Mouse (Mus musculus) liver, embryonic 14.5 days (tissue): ENCODE measurements around the gene Alkbh4. TPM values are rescaled to one million over a fixed set of nuclear protein-coding genes. Genes with fewer than 3 reads are reported as not detected.
"Not testable (repeated sequence)": the region's sequence is repeated elsewhere in the genome, so short reads cannot be mapped to it uniquely, and the experiment has no call there.

Experiments
- ATAC-seq: fragments of 200-750 bp; cut with Nextera tagmentation; 2 replicates; pipeline ENCODE4 v1.8.0; 2017; ENCODE audit warnings: moderate number of reproducible peaks, mild to moderate bottlenecking, moderate library complexity; ENCODE audit not compliant: insufficient read depth
- DNase-seq, 3 experiments: peaks; one replicate each; pipeline ENCODE4 v3.0.0-alpha.2; 2012 to 2013; ENCODE audit warnings: low read depth in 3 of 3, low spot score in 3 of 3
- H3K27ac ChIP-seq: fragments of 300-500 bp; sonication (generic); 2 replicates; pipeline ENCODE4 v1.5.1; 2014; ENCODE audit warnings: moderate library complexity, mild to moderate bottlenecking, control low read depth, inconsistent platforms
- H3K27me3 ChIP-seq: fragments of 300-500 bp; sonication (generic); 2 replicates; pipeline ENCODE4 v1.6.1; 2014; ENCODE audit warnings: mild to moderate bottlenecking, low read length, moderate library complexity; ENCODE audit not compliant: control insufficient read depth, insufficient read depth
- H3K36me3 ChIP-seq: fragments of 300-500 bp; sonication (generic); replicated peaks from 2 replicates; pipeline ENCODE4 v1.6.1; 2014; ENCODE audit warnings: low read depth; ENCODE audit not compliant: control insufficient read depth, insufficient read depth
- H3K4me1 ChIP-seq, 2 experiments: fragments of 200-500 bp in 1 of 2; fragments of 300-500 bp in 1 of 2; sonication (generic) in 1 of 2; replicated peaks; 2 replicates each; pipeline ENCODE4 v1.6.1; 2012 to 2014; ENCODE audit warnings: antibody characterized with exemption in 1 of 2, inconsistent platforms in 1 of 2, low read length in 1 of 2; ENCODE audit not compliant: control insufficient read depth in 2 of 2, insufficient read depth in 2 of 2
- H3K4me2 ChIP-seq: fragments of 300-500 bp; sonication (generic); 2 replicates; pipeline ENCODE4 v1.6.1; 2014; ENCODE audit warnings: low read depth, mild to moderate bottlenecking, control low read depth, moderate library complexity
- H3K4me3 ChIP-seq, 2 experiments: fragments of 200-500 bp in 1 of 2; fragments of 300-500 bp in 1 of 2; sonication (generic) in 1 of 2; 2 replicates each; pipeline ENCODE4 v1.5.1; 2012 to 2014; ENCODE audit warnings: low read depth in 2 of 2, low read length in 2 of 2, mild to moderate bottlenecking in 2 of 2, control low read depth in 1 of 2, inconsistent platforms in 1 of 2, moderate library complexity in 1 of 2; ENCODE audit not compliant: insufficient read depth in 1 of 2
- H3K9ac ChIP-seq: fragments of 300-500 bp; sonication (generic); replicated peaks from 2 replicates; pipeline ENCODE4 v1.6.1; 2014; ENCODE audit warnings: mild to moderate bottlenecking, control low read depth, moderate library complexity
- H3K9me3 ChIP-seq: fragments of 300-500 bp; sonication (generic); 2 replicates; pipeline ENCODE4 v1.6.1; 2016; ENCODE audit warnings: low read length, mixed read lengths; ENCODE audit not compliant: control insufficient read depth
- CTCF ChIP-seq: IDR thresholded peaks from 2 replicates; pipeline ENCODE4 v1.5.1; 2016; ENCODE audit warnings: antibody characterized with exemption, low read depth, control low read depth
- EP300 ChIP-seq: IDR thresholded peaks from 2 replicates; pipeline ENCODE4 v1.6.1; 2016; ENCODE audit warnings: antibody characterized with exemption, low read depth
- WGBS: fragments of 180-500 bp; shearing (Covaris S2); extraction: QIAGEN DNeasy Blood & Tissue Kit; methylation state at CpG from one replicate; pipeline ENCODE4 v1.1.7; 2014; ENCODE audit not compliant: insufficient replicate concordance; 5-methylcytosine and 5-hydroxymethylcytosine counted together
- polyA plus RNA-seq, 2 experiments: library from polyadenylated mRNA; depleted of rRNA in 1 of 2; stranded (reverse) in 1 of 2; unstranded in 1 of 2; fragments of >200 nt; fragmentation: Nextera tagmentation in 1 of 2; extraction: Ambion mirVana in 1 of 2; gene quantifications; 2 replicates each; pipeline versions ENCODE4 v1.2.1 to v1.2.3; 2012 to 2014

Gene Alkbh4
- polyA plus RNA-seq, 2 experiments, result 7.0 to 8.2 TPM

- DNase-seq (no peak), ATAC-seq (no peak)
- H3K9ac ChIP-seq, result no peak overlapping the region
- H3K36me3 ChIP-seq, result peaks cover 22% of the 10 kb centered on the region
- no peaks in the 10 kb centered on the region for H3K27me3 ChIP-seq
- no peak overlapping the region for H3K4me2 ChIP-seq
- no peak overlapping the region for H3K4me3 ChIP-seq
- WGBS, result 84% methylated on average over 5 of the region's 5 CpGs
- no peak overlapping the region for H3K27ac ChIP-seq
- no peaks in the 10 kb centered on the region for H3K9me3 ChIP-seq
- TF ChIP-seq EP300, result no peak
- TF ChIP-seq CTCF, result peak; percentile 51
- peaks cover 0 to 13% of the 10 kb centered on the region in 2 experiments; a peak in 3 of 4 replicates for H3K4me1 ChIP-seq
These were observed 6.8 kb downstream of the Alkbh4 start for GRCm38 (mm10) chr5:136142746-136143145.

- Histone ChIP-seq H3K27me3 (no peaks in the 10 kb centered on the region), H3K4me1 (peaks cover 0 to 13% of the 10 kb centered on the region in 2 experiments; a peak in 2 of 4 replicates), H3K27ac (no peak overlapping the region), H3K9me3 (no peaks in the 10 kb centered on the region), H3K4me3 (no peak overlapping the region), H3K9ac (no peak overlapping the region), H3K4me2 (no peak overlapping the region), H3K36me3 (peaks cover 22% of the 10 kb centered on the region)
- ATAC-seq (no peak), DNase-seq (no peak)
- TF ChIP-seq EP300, result no peak
- TF ChIP-seq CTCF, result peak; percentile 72
- WGBS, result 80% methylated on average over 6 of the region's 6 CpGs
These were observed 7.3 kb downstream of the Alkbh4 start for GRCm38 (mm10) chr5:136143161-136143755.

- ATAC-seq (peak; percentile 14; the same call in 1 of the 2 replicates), DNase-seq (no peak)
- H3K27me3 ChIP-seq, result no peaks in the 10 kb centered on the region
- H3K4me1 ChIP-seq, result peaks cover 0 to 14% of the 10 kb centered on the region in 2 experiments; a peak in 2 of 4 replicates
- H3K27ac ChIP-seq, result no peak overlapping the region
- TF ChIP-seq CTCF (no peak), EP300 (peak; percentile 43; the same call in 1 of the 2 replicates)
- H3K9me3 ChIP-seq, result no peaks in the 10 kb centered on the region
- no peak overlapping the region for H3K4me2 ChIP-seq
- H3K36me3 ChIP-seq, result peaks cover 16% of the 10 kb centered on the region
- H3K4me3 ChIP-seq, result no peak overlapping the region
- H3K9ac ChIP-seq, result no peak overlapping the region
- 33% methylated on average over 12 of the region's 12 CpGs for WGBS
These were observed 8.9 kb downstream of the Alkbh4 start for GRCm38 (mm10) chr5:136144606-136145430.

GRCm38 (mm10) chr5:136146936-136147335, 11.0 kb downstream of the Alkbh4 start:
- no peak for TF ChIP-seq EP300
- no peak for TF ChIP-seq CTCF
- Histone ChIP-seq H3K9me3 (no peaks in the 10 kb centered on the region), H3K4me2 (no peak overlapping the region), H3K27me3 (no peaks in the 10 kb centered on the region), H3K4me3 (no peak overlapping the region), H3K4me1 (peaks cover 0 to 14% of the 10 kb centered on the region in 2 experiments; a peak in 2 of 4 replicates), H3K9ac (no peak overlapping the region), H3K36me3 (no peaks in the 10 kb centered on the region; the same call in 1 of the 2 replicates), H3K27ac (no peak overlapping the region)
- ATAC-seq, result no peak
- WGBS, result 74% methylated on average over 1 of the region's 1 CpGs
- no peak for DNase-seq

- no peak overlapping the region for H3K4me3 ChIP-seq
- 45% methylated on average over 8 of the region's 8 CpGs for WGBS
- H3K27ac ChIP-seq, result no peak overlapping the region
- H3K9me3 ChIP-seq, result no peaks in the 10 kb centered on the region
- no peaks in the 10 kb centered on the region for H3K27me3 ChIP-seq
- no peak for ATAC-seq
- no peak overlapping the region for H3K4me2 ChIP-seq
- no peak for DNase-seq
- no peak overlapping the region for H3K9ac ChIP-seq
- TF ChIP-seq CTCF, result no peak
- no peak for TF ChIP-seq EP300
- H3K36me3 ChIP-seq, result no peaks in the 10 kb centered on the region
- peaks cover 0 to 14% of the 10 kb centered on the region in 2 experiments; a peak in 2 of 4 replicates for H3K4me1 ChIP-seq
These were observed 11.8 kb downstream of the Alkbh4 start for GRCm38 (mm10) chr5:136147704-136148103.

GRCm38 (mm10) chr5:136149134-136149576, 13.2 kb downstream of the Alkbh4 start:
- not testable (repeated sequence) for H3K4me2 ChIP-seq, H3K27me3 ChIP-seq, H3K9ac ChIP-seq, H3K27ac ChIP-seq, H3K36me3 ChIP-seq, H3K4me3 ChIP-seq, H3K9me3 ChIP-seq, DNase-seq
- peaks cover 0 to 14% of the 10 kb centered on the region in 2 experiments; a peak in 2 of 4 replicates for H3K4me1 ChIP-seq
- ATAC-seq, result peak; percentile 73
- WGBS, result 13% methylated on average over 5 of the region's 5 CpGs
